Mouse (Mus musculus): ENCODE data around the gene Jam2.

- TF ChIP-seq CTCF (IDR thresholded peaks at IDR 0.05; ENCODE audit: borderline replicate concordance, control insufficient read depth, extremely low read depth, insufficient read depth, low read length, poor library complexity) (no peak), POLR2A (IDR thresholded peaks at IDR 0.05; ENCODE audit: control insufficient read depth, extremely low read depth, insufficient read depth, low read length, poor library complexity) (no peak)
Observed at GRCm38 (mm10) chr16:84778431-84778830, 4.5 kb downstream of the Jam2 start.

All from thymus, adult 2 months (tissue).